12 mouse cellular contexts compared by ENCODE assay signal in genomic region chr12:16157896-16158295, GRCm38 (mm10).
DNase-seq lines count a peak whose midpoint lies in the region; ATAC-seq and TF ChIP-seq lines count a peak whose summit lies in the region.
"Had no signal": no experiment of that assay in that cellular context is flagged by ENCODE, and none has a peak within 500 bp of the region (broad histone marks: within the 10 kb centered on the region; RNA-seq: fewer than 3 reads in every experiment).

No protein-coding gene starts in this region.

- no peak for TF ChIP-seq CTCF in gastrocnemius, adult 2 months (IDR thresholded peaks at IDR 0.05)

- H3K27me3 ChIP-seq in hindbrain, embryonic 15.5 days, result no peaks in the 10 kb centered on the region
- H3K27me3 ChIP-seq in hindbrain, embryonic 10.5 days (ENCODE audit: insufficient read depth, poor library complexity, severe bottlenecking), result no peaks in the 10 kb centered on the region
- H3K27me3 ChIP-seq: CH12.LX; embryonic facial prominence, embryonic 13.5 days; megakaryocyte, embryonic 14.5 days had no signal

- H3K4me1 ChIP-seq in hindbrain, embryonic 15.5 days (replicated peaks), result peaks cover 21% of the 10 kb centered on the region
- peaks cover 16% of the 10 kb centered on the region for H3K4me1 ChIP-seq in hindbrain, embryonic 10.5 days (replicated peaks)

- intact Hi-C loops in gastrocnemius, adult 2 months (cut with DNase I), result loop anchor here (5.0 kb wide), 3 partner anchors 114 to 176 kb away; no protein-coding TSS in a partner anchor

- WGBS in hindbrain, embryonic 15.5 days, result 50% methylated on average over 7 of the region's 7 CpGs
- 90% methylated on average over 7 of the region's 7 CpGs for WGBS in hindbrain, embryonic 10.5 days

- ATAC-seq in hindbrain, embryonic 15.5 days (ENCODE audit: low FRiP score, low read depth), result peak; percentile 65; the same call in 1 of the 2 replicates
- ATAC-seq: activated CD4-positive, CD25-positive, alpha-beta regulatory T cell, adult 4 months had no signal

- no peak for DNase-seq in hindbrain, embryonic 10.5 days (ENCODE audit: low spot score)
- peak; percentile 54 for DNase-seq in retina, postnatal 1 day
- no peak for DNase-seq in retina, embryonic 14.5 days (ENCODE audit: low spot score)
- DNase-seq in gastrocnemius, adult 2 months, result peak; percentile 88
- DNase-seq in urinary bladder, adult 18-20 months (ENCODE audit: low spot score in 2 of 2), result no peak
- no peak for DNase-seq in urinary bladder, postnatal 25 days (ENCODE audit: low spot score)
- DNase-seq in neural tube, embryonic 10.5 days (ENCODE audit: extremely low spot score, low spot score), result no peak

- no peaks in the 10 kb centered on the region for H3K36me3 ChIP-seq in hindbrain, embryonic 15.5 days
- H3K36me3 ChIP-seq in hindbrain, embryonic 10.5 days, result no peaks in the 10 kb centered on the region
- H3K36me3 ChIP-seq: embryonic facial prominence, embryonic 13.5 days had no signal

- H3K9ac ChIP-seq in hindbrain, embryonic 15.5 days, result no peak overlapping the region
- H3K9ac ChIP-seq: embryonic facial prominence, embryonic 13.5 days had no signal

- H3K4me3 ChIP-seq in hindbrain, embryonic 15.5 days, result no peak overlapping the region
- no peak overlapping the region for H3K4me3 ChIP-seq in hindbrain, embryonic 10.5 days
- peak overlapping the region; percentile 13; the same call in 1 of the 2 replicates for H3K4me3 ChIP-seq in gastrocnemius, adult 2 months
- H3K4me3 ChIP-seq: embryonic facial prominence, embryonic 13.5 days; megakaryocyte, embryonic 14.5 days had no signal

- no peak overlapping the region for H3K4me2 ChIP-seq in hindbrain, embryonic 15.5 days
- H3K4me2 ChIP-seq: embryonic facial prominence, embryonic 13.5 days had no signal

- 0 out of 2 replicates have a peak overlapping the region, but pooled peaks have one; percentile 22 for H3K27ac ChIP-seq in hindbrain, embryonic 15.5 days (replicated peaks)
- no peak overlapping the region for H3K27ac ChIP-seq in hindbrain, embryonic 10.5 days
- H3K27ac ChIP-seq in gastrocnemius, adult 2 months, result peak overlapping the region; percentile 84
- H3K27ac ChIP-seq: embryonic facial prominence, embryonic 13.5 days had no signal

- H3K9me3 ChIP-seq in hindbrain, embryonic 15.5 days, result no peaks in the 10 kb centered on the region
- H3K9me3 ChIP-seq in hindbrain, embryonic 10.5 days, result no peaks in the 10 kb centered on the region
- H3K9me3 ChIP-seq: embryonic facial prominence, embryonic 13.5 days; megakaryocyte, embryonic 14.5 days had no signal

Comparison
In these comparisons a context has a peak if more than half of its experiments do, and no peak if none do; other contexts are left out.
1. DNase-seq: peak in retina, postnatal 1 day (single experiment) and gastrocnemius, adult 2 months (single experiment); none in hindbrain, embryonic 10.5 days (single experiment), retina, embryonic 14.5 days (single experiment), urinary bladder, adult 18-20 months (0 of 2), urinary bladder, postnatal 25 days (single experiment) and neural tube, embryonic 10.5 days (single experiment).